Mouse (Mus musculus): ENCODE results near the gene Isyna1. TPM values are rescaled to one million over a fixed set of nuclear protein-coding genes. Genes with fewer than 3 reads are reported as not detected.

Gene Isyna1
- total and polyA plus RNA-seq, 3 experiments, result 84.1 to 189 TPM; not detected in 1

DNA sequence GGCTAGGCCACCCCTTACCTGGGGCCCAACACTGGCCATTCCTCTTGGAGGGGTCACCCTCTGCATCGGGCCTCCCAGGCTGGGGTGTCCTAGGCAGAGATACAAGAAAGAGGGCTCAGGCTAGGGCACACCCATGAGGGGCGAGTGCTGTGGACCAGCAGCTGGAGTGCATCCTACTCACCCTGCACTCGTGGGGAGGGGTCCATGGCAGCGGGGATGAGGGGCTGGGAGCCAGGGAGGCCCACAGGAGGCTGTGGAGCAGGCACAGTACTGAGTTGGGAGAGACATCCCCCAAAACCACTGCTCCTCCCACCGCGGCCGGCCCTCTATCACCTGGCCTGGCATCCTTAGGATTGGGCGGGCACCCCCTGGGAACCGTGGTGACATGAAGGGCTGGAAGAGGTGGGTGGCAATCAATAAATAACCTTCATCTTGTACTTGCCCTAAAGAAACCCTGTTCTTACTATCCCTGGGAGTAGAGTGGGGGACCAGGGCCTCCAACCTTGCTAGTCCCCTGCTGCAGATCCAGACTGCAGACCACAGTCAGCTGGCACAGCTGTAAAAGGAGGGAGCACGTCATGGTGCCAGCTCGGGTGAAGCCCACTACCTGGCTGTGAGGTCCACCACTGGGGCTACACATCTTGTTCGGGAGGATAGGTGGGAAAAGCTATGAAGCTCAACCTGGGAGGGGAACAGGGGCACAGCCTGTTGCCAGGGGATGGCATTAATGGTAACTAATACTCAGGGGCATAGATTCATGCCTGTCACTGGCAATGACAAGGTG, 5.5 kb downstream of the Isyna1 start:
- H3K9ac ChIP-seq (ENCODE audit: control insufficient read depth, low read depth, low read length, poor library complexity, severe bottlenecking), result no peak overlapping the region
- no peaks in the 10 kb centered on the region for H3K9me3 ChIP-seq (replicated peaks; ENCODE audit: insufficient read depth, low read length)
- no peak overlapping the region for H3K27ac ChIP-seq (ENCODE audit: control insufficient read depth, low read depth, low read length)
- no peak overlapping the region for H3K4me3 ChIP-seq (ENCODE audit: control insufficient read depth in 1 of 2, insufficient read depth in 1 of 2, low read depth in 2 of 2, low read length in 2 of 2)
- peaks cover 4% of the 10 kb centered on the region for H3K79me2 ChIP-seq (ENCODE audit: control insufficient read depth, insufficient read depth, low read length, poor library complexity)
- H3K36me3 ChIP-seq (ENCODE audit: control insufficient read depth in 1 of 2, insufficient read depth in 2 of 2, low read length in 2 of 2), result no peaks in the 10 kb centered on the region; a peak in 1 of 4 replicates
- H3K27me3 ChIP-seq (ENCODE audit: control insufficient read depth in 1 of 2, insufficient read depth in 2 of 2, low read length in 2 of 2), result no peaks in the 10 kb centered on the region
- TF ChIP-seq RAD21 (IDR thresholded peaks at IDR 0.05; ENCODE audit: low read depth, low read length), result no peak
- no peak for TF ChIP-seq SIN3A (IDR thresholded peaks at IDR 0.05; ENCODE audit: low read length)
- TF ChIP-seq TAL1 (IDR thresholded peaks at IDR 0.05; ENCODE audit: low read length), result no peak
- TF ChIP-seq MAX (IDR thresholded peaks at IDR 0.05; ENCODE audit: low read length), result no peak
- TF ChIP-seq MYC (IDR thresholded peaks at IDR 0.05; ENCODE audit: low read depth, low read length), result no peak
- no peak for TF ChIP-seq POLR2AphosphoS2 (IDR thresholded peaks at IDR 0.05; ENCODE audit: low read length)
- no peak for TF ChIP-seq CHD2 (IDR thresholded peaks at IDR 0.05; ENCODE audit: low read length)
- no peak for TF ChIP-seq HCFC1 (IDR thresholded peaks at IDR 0.05; ENCODE audit: low read depth, low read length)
- TF ChIP-seq SMC3 (IDR thresholded peaks at IDR 0.05; ENCODE audit: low read depth, low read length), result no peak
- no peak for TF ChIP-seq CHD1 (IDR thresholded peaks at IDR 0.05; ENCODE audit: low read depth, low read length)
- no peak for TF ChIP-seq CTCF (IDR thresholded peaks at IDR 0.05 in 2 of 3, conservative IDR thresholded peaks at IDR 0.05 in 1 of 3; ENCODE audit: control insufficient read depth in 1 of 3, insufficient read depth in 1 of 3, low read depth in 2 of 3, low read length in 3 of 3, poor library complexity in 1 of 3, severe bottlenecking in 1 of 3)
- TF ChIP-seq UBTF (IDR thresholded peaks at IDR 0.05; ENCODE audit: borderline replicate concordance, insufficient read depth, low read depth, low read length), result no peak
- TF ChIP-seq USF2 (IDR thresholded peaks at IDR 0.05; ENCODE audit: borderline replicate concordance in 1 of 2, insufficient read depth in 1 of 2, low read depth in 1 of 2, low read length in 2 of 2), result no peak
- no peak for TF ChIP-seq NELFE (IDR thresholded peaks at IDR 0.05; ENCODE audit: low read depth, low read length)
- TF ChIP-seq KAT2A (conservative IDR thresholded peaks at IDR 0.05; ENCODE audit: low read depth, low read length), result no peak
- no peak for TF ChIP-seq ELF1 (IDR thresholded peaks at IDR 0.05; ENCODE audit: low read depth, low read length)
- TF ChIP-seq RCOR1 (IDR thresholded peaks at IDR 0.05; ENCODE audit: low read depth, low read length), result no peak
- no peak for DNase-seq (ENCODE audit: low read depth, low spot score)
- peaks cover 0 to 4% of the 10 kb centered on the region in 2 experiments; a peak in 2 of 4 replicates for H3K4me1 ChIP-seq (ENCODE audit: control insufficient read depth in 1 of 2, insufficient read depth in 2 of 2, low read length in 2 of 2)

DNA sequence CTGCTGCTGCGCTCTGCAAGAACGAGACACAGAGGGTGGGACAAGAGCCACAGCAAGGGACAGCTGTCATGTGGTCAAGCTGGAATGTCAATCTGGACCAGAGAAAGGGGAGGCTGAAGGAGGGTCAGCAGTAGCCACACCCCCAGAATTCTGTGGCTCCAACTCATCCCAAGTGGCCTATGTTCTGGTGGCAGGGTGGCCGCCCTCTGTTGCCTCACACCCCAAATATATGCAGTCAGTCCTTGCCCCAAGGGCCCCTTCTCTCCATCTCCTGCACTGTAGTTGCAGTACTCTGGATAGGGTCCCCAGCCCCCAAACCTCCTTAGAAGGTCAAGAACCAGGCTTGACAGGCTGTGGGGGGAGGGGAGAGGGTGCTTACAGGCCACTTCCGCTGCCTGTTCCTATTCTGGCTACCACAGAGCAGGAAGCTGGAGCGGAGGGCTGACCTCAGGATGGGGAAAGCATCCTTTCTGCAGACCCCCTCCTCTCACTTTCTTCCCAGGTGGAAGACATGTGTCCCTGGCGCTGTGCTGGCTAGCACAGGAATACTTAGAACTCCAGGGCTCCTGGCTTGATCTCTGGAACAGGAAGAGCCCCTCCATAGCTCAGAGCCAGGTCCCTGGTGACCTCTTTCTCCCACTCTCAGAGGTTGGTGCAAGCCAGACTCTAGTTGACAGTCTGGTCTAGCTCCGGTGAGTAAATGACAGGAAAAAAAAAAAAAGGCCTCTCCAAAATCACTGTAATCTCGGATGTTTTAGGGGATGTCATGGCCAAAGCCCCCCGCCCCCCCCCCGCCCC, 6.5 kb downstream of the Isyna1 start:
- Histone ChIP-seq H3K9ac (ENCODE audit: control insufficient read depth, low read depth, low read length, poor library complexity, severe bottlenecking) (no peak overlapping the region), H3K36me3 (ENCODE audit: control insufficient read depth in 1 of 2, insufficient read depth in 2 of 2, low read length in 2 of 2) (no peaks in the 10 kb centered on the region; a peak in 1 of 4 replicates), H3K27ac (ENCODE audit: control insufficient read depth, low read depth, low read length) (no peak overlapping the region)

More for the DNA sequence above, 6.5 kb downstream of the Isyna1 start:
- H3K4me1 ChIP-seq (ENCODE audit: control insufficient read depth in 1 of 2, insufficient read depth in 2 of 2, low read length in 2 of 2), result no peaks in the 10 kb centered on the region
- no peaks in the 10 kb centered on the region for H3K9me3 ChIP-seq (replicated peaks; ENCODE audit: insufficient read depth, low read length)
- H3K27me3 ChIP-seq (ENCODE audit: control insufficient read depth in 1 of 2, insufficient read depth in 2 of 2, low read length in 2 of 2), result no peaks in the 10 kb centered on the region
- DNase-seq (ENCODE audit: low read depth, low spot score), result no peak
- no peak overlapping the region for H3K4me3 ChIP-seq (ENCODE audit: control insufficient read depth in 1 of 2, insufficient read depth in 1 of 2, low read depth in 2 of 2, low read length in 2 of 2)
- H3K79me2 ChIP-seq (ENCODE audit: control insufficient read depth, insufficient read depth, low read length, poor library complexity), result peaks cover 4% of the 10 kb centered on the region
- TF ChIP-seq GABPA (IDR thresholded peaks at IDR 0.05; ENCODE audit: low read depth, low read length) (no peak), USF2 (IDR thresholded peaks at IDR 0.05; ENCODE audit: borderline replicate concordance in 1 of 2, insufficient read depth in 1 of 2, low read depth in 1 of 2, low read length in 2 of 2) (no peak), NELFE (IDR thresholded peaks at IDR 0.05; ENCODE audit: low read depth, low read length) (no peak), GATA1 (IDR thresholded peaks at IDR 0.05; ENCODE audit: low read depth, low read length) (no peak), CHD2 (IDR thresholded peaks at IDR 0.05; ENCODE audit: low read length) (no peak), CTCF (IDR thresholded peaks at IDR 0.05 in 2 of 3, conservative IDR thresholded peaks at IDR 0.05 in 1 of 3; ENCODE audit: control insufficient read depth in 1 of 3, insufficient read depth in 1 of 3, low read depth in 2 of 3, low read length in 3 of 3, poor library complexity in 1 of 3, severe bottlenecking in 1 of 3) (no peak), MEF2A (IDR thresholded peaks at IDR 0.05; ENCODE audit: extremely low read depth, insufficient replicate concordance, low read depth, low read length, poor library complexity, severe bottlenecking) (no peak), ZMIZ1 (IDR thresholded peaks at IDR 0.05; ENCODE audit: low read depth, low read length) (no peak), MYB (IDR thresholded peaks at IDR 0.05; ENCODE audit: low read depth, low read length) (no peak), JUND (IDR thresholded peaks at IDR 0.05; ENCODE audit: low read depth, low read length) (no peak), UBTF (IDR thresholded peaks at IDR 0.05; ENCODE audit: borderline replicate concordance, insufficient read depth, low read depth, low read length) (no peak), ELF1 (IDR thresholded peaks at IDR 0.05; ENCODE audit: low read depth, low read length) (no peak), SIN3A (IDR thresholded peaks at IDR 0.05; ENCODE audit: low read length) (no peak), MAFK (IDR thresholded peaks at IDR 0.05; ENCODE audit: borderline replicate concordance, low read depth, low read length) (no peak), ZNF384 (IDR thresholded peaks at IDR 0.05; ENCODE audit: low read depth, low read length) (no peak), EP300 (IDR thresholded peaks at IDR 0.05; ENCODE audit: low read depth in 1 of 2, low read length in 2 of 2) (no peak), SMC3 (IDR thresholded peaks at IDR 0.05; ENCODE audit: low read depth, low read length) (no peak), RCOR1 (IDR thresholded peaks at IDR 0.05; ENCODE audit: low read depth, low read length) (no peak)

Data from MEL (cell line).